Mouse (Mus musculus): ENCODE results near the gene Foxo4. TPM values are rescaled to one million over a fixed set of nuclear protein-coding genes. Genes with fewer than 3 reads are reported as not detected.

The Foxo4 gene
- polyA plus RNA-seq (2014; fragmentation: Illumina TruSeq; extraction: RNeasy Lipid Tissue Mini Kit (QIAGEN cat#74804); ENCODE audit: low read depth, low replicate concordance), result 21.3 TPM

DNA sequence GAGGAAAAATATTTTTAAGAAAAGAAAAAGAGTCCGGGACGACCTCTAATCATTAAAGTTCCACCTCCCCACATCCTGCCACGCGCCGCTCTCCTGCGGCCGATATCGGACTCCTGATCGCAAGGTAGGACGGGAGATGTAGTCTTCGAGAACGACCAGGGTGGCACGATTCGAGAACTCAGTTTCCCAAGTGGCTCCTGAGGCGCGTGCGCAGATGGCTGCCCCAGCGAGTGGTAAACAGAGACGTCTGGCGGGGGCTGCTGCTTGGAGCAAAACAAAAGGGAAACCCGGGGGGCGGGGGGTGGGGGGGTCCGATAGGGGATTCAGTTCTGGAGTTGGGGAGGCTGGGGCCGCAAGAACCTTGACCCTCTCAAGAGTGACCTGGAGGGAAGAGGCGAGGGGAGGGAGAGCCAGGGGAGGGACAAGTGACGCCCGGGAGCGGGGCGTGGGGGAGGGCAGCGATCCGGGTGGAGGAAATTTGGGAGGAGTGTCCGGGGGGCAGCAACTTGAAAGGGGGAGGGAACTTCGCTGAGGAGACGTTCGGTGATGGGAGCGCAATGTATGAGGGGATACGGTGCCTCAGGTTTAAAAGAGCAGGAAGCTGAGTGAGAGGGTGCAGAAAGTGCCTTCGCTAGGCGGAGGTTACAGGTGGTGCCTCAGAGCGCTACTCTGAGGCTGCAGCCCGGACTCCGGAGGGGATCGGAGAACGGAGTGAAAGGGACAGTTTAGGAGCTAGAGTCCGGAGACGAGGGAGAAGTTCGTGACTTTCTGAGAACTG, at the start of gene Foxo4:
Foxo4 (plus strand) TSS at position 577 of the 778 bp plus-strand sequence.

DNA sequence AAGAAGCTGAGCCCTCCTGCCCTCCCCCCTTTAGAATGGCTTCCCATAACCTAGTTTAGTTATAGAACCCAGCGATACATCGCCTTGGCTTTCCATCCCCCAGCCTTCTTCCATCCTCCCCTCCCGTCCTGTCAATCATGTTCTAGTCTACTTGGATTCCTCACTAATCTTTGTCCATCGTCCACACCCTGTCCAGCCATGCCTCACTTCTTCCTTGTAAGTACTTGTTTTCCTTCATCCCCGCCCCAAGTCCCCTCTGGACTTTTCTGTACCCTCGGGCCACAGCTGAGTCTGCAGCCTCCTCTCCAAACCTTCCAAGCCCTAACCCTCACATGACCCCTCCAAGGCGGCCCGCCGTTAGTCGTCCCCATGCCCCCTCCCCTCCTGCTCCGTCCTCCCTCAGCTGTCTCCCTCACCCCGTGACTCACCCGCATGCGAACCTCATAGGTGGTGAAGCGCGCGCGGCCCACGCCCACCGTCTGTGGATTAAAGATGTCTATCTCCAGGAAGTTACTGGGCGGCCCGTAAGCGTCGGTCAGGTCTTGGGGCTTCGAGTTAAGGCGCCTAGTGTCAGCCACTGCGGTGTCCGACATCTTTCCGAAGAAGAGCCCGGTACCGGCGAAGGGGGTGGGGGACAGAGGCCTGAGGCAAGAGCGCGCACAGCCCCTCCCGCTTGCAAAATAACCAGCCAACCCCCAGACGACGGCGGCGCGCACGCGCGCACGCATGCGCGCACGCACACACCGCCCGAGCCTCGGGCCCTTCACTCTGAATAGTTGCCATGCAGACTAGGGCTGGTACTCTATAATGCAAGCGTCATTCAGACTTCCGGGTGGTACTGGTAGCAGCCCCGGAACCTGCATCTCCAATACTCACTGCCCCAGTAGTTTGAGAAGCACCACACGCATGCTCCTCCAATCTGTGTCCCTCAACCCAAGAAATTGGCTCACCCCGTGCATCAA, 32.2 kb upstream of the Foxo4 start, which contains the start of gene Snx12:
Snx12 (minus strand) TSS at position 730 of the 962 bp plus-strand sequence.

DNA sequence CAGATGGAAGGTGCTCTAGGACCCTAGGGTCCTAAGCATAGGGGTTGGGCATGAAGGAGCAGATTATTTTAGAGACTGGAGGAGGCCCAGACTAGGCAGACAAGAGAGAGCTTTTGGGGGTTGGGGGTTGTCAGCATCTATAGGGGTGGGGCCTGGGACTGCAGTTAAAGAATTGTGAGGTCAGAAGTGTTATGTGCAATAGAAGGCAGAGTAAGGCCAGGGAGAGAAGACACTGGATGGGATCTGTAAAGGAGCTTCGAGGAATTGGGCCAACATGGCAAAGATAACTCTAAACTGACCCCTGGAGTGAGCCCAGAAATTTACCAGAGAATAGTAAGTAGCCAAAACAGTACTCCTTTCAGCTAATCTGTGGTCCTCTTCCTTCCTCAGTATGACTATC, 9.6 kb downstream of the Foxo4 start, which contains the start of gene Gm614:
Gm614 (minus strand) TSS at position 101 of the 400 bp plus-strand sequence.

DNA sequence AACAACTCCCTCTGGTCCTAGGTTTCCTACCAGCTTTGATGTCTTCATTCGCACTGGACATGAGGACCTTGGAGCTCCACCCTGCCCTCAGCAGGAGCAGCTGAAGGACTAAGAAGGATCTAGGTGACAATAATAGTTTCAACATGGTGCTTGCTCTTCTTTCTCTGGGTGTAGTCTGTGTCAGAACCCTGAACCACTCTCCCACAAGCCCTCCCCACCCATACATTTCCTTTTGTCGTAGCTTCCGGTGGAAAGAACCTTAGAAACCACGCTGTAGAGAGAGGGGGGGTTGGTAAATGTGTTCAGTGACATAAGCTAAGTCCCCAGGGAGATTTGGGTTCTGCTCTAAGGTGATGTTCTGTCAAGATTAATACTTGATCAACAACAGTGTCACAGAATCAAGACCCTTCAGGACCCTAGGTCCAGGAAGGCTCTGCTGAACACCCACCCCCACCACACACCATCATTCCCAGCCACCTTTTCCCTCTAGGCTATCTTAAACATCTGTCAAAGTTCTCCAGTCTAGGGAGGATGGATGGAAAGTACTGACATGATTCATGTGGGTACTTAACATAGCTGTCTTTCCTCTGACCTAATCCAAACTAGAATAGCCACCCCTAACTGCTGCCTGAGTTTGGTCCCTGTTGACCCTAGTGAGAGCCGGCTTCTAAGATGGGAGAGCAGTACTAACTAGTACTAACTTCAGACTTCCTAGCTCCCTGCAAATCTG, 13.9 kb downstream of the Foxo4 start, which contains the start of gene Il2rg:
Il2rg (minus strand) TSS at position 231 of the 730 bp plus-strand sequence.

DNA sequence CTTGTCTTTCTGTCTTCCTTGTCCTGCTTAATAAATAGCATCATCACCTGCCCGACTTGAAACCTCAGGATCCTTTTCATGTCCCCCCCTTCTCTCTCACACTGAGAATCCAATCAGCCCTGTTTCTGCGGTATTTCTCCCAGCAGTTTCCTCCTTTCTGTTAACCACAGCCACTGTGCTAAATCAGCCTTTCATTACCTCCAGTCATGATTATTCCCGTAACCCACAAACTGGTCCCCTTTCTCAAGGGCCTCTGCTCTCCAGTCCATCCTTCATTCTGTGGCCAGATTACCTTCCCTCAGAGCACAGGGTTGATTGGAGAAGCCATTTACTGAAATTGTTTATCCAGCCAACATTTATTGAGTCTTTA, 14.4 kb downstream of the Foxo4 start, which contains the start of gene Gm20489:
Gm20489 (minus strand) TSS at position 269 of the 370 bp plus-strand sequence.

DNA sequence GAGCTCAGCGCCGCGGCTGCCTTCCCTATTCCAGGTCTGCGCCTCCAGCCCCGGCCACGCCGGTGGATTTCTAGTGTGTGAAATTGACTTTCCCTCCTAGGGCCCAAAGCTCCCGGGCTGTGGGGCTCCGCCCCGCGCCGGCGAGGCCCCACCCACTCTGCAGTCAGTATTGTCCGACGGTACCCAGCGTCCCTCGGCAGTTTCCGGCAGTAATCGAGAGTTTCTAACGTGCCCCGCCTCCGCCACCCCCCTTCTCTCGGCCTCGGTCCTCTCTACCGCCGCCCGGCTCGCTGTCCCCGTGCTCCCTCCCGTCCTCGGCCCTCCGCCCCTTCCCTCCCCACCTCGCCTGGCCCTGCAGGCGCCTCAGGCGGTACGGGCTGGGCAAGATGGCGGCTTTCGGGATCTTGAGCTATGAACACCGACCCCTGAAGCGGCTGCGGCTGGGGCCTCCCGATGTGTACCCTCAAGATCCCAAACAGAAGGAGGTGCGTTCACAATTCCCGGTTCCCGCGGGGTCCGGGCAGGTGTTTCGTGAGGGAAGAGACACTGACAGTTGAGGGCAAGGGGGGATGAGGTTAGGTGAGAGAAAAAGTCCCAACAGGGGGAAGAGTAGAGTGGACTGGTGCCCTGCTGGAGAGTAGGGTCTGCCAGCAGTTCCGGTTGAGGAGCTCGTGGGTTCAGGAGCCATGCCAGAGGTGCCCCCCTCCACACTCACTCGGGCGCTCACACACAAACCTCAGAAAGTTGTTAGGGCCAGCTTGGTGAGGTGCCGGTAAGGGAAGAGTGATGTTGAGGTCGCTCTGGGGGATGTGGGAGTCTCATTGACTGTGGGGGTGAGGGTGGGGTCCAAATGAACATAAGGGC, 19.8 kb downstream of the Foxo4 start, which contains the start of gene Med12:
Med12 (plus strand) TSS at position 156 of the 864 bp plus-strand sequence.

DNA sequence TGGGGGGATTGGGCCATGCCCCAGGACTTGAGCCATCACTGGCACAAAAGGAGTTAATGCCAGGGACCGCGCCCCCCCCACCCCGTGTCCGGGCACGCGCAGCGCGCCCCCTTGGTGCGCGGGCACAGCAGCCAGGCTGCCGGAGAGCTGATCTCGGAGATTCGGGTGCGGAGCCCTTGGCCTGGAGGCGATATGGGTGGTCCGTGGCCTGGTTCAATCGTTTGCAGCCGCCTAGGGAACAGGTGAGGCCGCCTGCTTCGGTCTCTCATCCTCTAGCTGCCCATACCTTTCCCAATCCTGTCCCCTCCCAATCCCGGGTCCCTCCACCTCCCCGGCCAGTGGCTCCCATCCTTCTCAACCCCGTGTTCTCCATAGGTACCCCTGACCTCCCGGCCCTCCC, 44.7 kb downstream of the Foxo4 start, which contains the start of gene Nlgn3:
Nlgn3 (plus strand) TSS at position 114 of the 400 bp plus-strand sequence.

Other genes with a start within 250 kb of the Foxo4 start
- not detected for gene Tex11, start 194.9 kb upstream of the Foxo4 start, polyA plus RNA-seq (2014; fragmentation: Illumina TruSeq; extraction: RNeasy Lipid Tissue Mini Kit (QIAGEN cat#74804); ENCODE audit: low read depth, low replicate concordance)
- gene Slc7a3, start 168.5 kb upstream of the Foxo4 start, polyA plus RNA-seq (2014; fragmentation: Illumina TruSeq; extraction: RNeasy Lipid Tissue Mini Kit (QIAGEN cat#74804); ENCODE audit: low read depth, low replicate concordance), result 0.41 TPM
- 27.7 TPM for gene Snx12, start 32.0 kb upstream of the Foxo4 start, polyA plus RNA-seq (2014; fragmentation: Illumina TruSeq; extraction: RNeasy Lipid Tissue Mini Kit (QIAGEN cat#74804); ENCODE audit: low read depth, low replicate concordance)
- not detected for gene Gm614, start 9.5 kb downstream of the Foxo4 start, polyA plus RNA-seq (2014; fragmentation: Illumina TruSeq; extraction: RNeasy Lipid Tissue Mini Kit (QIAGEN cat#74804); ENCODE audit: low read depth, low replicate concordance)
- 37.7 TPM for gene Il2rg, start 13.7 kb downstream of the Foxo4 start, polyA plus RNA-seq (2014; fragmentation: Illumina TruSeq; extraction: RNeasy Lipid Tissue Mini Kit (QIAGEN cat#74804); ENCODE audit: low read depth, low replicate concordance)
- 0.60 TPM for gene Gm20489, start 14.5 kb downstream of the Foxo4 start, polyA plus RNA-seq (2014; fragmentation: Illumina TruSeq; extraction: RNeasy Lipid Tissue Mini Kit (QIAGEN cat#74804); ENCODE audit: low read depth, low replicate concordance)
- gene Med12, start 19.5 kb downstream of the Foxo4 start, polyA plus RNA-seq (2014; fragmentation: Illumina TruSeq; extraction: RNeasy Lipid Tissue Mini Kit (QIAGEN cat#74804); ENCODE audit: low read depth, low replicate concordance), result 6.8 TPM
- 0.54 TPM for gene Nlgn3, start 44.6 kb downstream of the Foxo4 start, polyA plus RNA-seq (2014; fragmentation: Illumina TruSeq; extraction: RNeasy Lipid Tissue Mini Kit (QIAGEN cat#74804); ENCODE audit: low read depth, low replicate concordance)
- gene Gjb1, start 121.8 kb downstream of the Foxo4 start, polyA plus RNA-seq (2014; fragmentation: Illumina TruSeq; extraction: RNeasy Lipid Tissue Mini Kit (QIAGEN cat#74804); ENCODE audit: low read depth, low replicate concordance), result 4.7 TPM
- gene Zmym3, start 166.3 kb downstream of the Foxo4 start, polyA plus RNA-seq (2014; fragmentation: Illumina TruSeq; extraction: RNeasy Lipid Tissue Mini Kit (QIAGEN cat#74804); ENCODE audit: low read depth, low replicate concordance), result 30.9 TPM
- gene Nono, start 174.8 kb downstream of the Foxo4 start, polyA plus RNA-seq (2014; fragmentation: Illumina TruSeq; extraction: RNeasy Lipid Tissue Mini Kit (QIAGEN cat#74804); ENCODE audit: low read depth, low replicate concordance), result 337 TPM
- gene Itgb1bp2, start 194.6 kb downstream of the Foxo4 start, polyA plus RNA-seq (2014; fragmentation: Illumina TruSeq; extraction: RNeasy Lipid Tissue Mini Kit (QIAGEN cat#74804); ENCODE audit: low read depth, low replicate concordance), result 0.54 TPM

Data from sigmoid colon, adult 10 weeks (tissue).